Mouse (Mus musculus) heart, adult 2 months (tissue): ENCODE measurements around the gene Hspa12a.

Experiments
- CTCF ChIP-seq: fragments of 200-600 bp; IDR thresholded peaks from 2 replicates; pipeline ENCODE4 v1.8.1; 2022; ENCODE audit warnings: antibody characterized with exemption, mild to moderate bottlenecking, moderate library complexity
- EP300 ChIP-seq: fragments of 200-500 bp; IDR thresholded peaks from 2 replicates; pipeline ENCODE4 v1.6.1; 2011; ENCODE audit warnings: low read depth, low read length, control low read depth; ENCODE audit not compliant: insufficient read depth

DNA sequence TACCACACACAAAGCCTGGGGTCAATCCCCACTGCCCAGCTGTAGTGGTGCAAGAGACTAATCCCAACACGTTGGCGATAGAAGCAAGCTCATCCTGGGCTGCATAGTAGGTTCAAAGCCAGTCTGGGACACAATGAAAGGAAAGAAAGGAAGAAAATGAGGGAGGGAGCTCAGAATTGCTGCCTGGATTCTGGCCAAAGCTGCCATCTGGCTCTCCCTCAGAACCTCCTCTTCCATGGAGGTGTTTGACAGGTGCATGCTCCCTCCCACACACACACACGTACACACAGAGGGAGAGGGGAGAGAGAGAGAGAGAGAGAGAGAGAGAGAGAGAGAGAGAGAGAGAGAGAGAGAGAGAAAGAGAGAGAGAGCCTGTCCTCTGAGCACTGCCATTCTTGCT, 47.2 kb downstream of the Hspa12a start:
- no peak for TF ChIP-seq CTCF
- no peak for TF ChIP-seq EP300
